Comparison of ENCODE assay signal across 17 mouse cellular contexts in genomic region chr17:32986301-32986700, GRCm38 (mm10).
"Had no signal": no experiment of that assay in that cellular context is flagged by ENCODE, and none has a peak within 500 bp of the region (broad histone marks: within the 10 kb centered on the region; RNA-seq: fewer than 3 reads in every experiment).

No protein-coding gene starts in this region.

- H3K9me3 ChIP-seq: neural tube, embryonic 12.5 days; neural tube, embryonic 13.5 days; neural tube, embryonic 15.5 days; stomach, embryonic 15.5 days had no signal

- DNase-seq: retina, postnatal 1 day; right cerebral cortex, adult 18-20 months; right cerebral cortex, postnatal 14 days; right cerebral cortex, postnatal 25 days; right cerebral cortex, postnatal 4 days; spleen, adult 18-20 months; thymus, adult 18-20 months; thymus, adult 2 months; thymus, postnatal 14 days; thymus, postnatal 25 days; thymus, postnatal 36 days; thymus, postnatal 4 days had no signal

- H3K9ac ChIP-seq: neural tube, embryonic 12.5 days; neural tube, embryonic 13.5 days; neural tube, embryonic 15.5 days; stomach, embryonic 15.5 days had no signal

- H3K36me3 ChIP-seq: stomach, embryonic 15.5 days had no signal

- H3K27ac ChIP-seq: neural tube, embryonic 12.5 days; neural tube, embryonic 13.5 days; neural tube, embryonic 15.5 days; stomach, embryonic 15.5 days; stomach, postnatal 0 days had no signal

- H3K4me3 ChIP-seq: neural tube, embryonic 12.5 days; neural tube, embryonic 13.5 days; neural tube, embryonic 15.5 days; stomach, embryonic 15.5 days had no signal

- H3K4me1 ChIP-seq: neural tube, embryonic 12.5 days; neural tube, embryonic 13.5 days; neural tube, embryonic 15.5 days; stomach, embryonic 15.5 days had no signal

- H3K4me2 ChIP-seq: neural tube, embryonic 12.5 days; neural tube, embryonic 13.5 days; neural tube, embryonic 15.5 days; stomach, embryonic 15.5 days had no signal

- H3K27me3 ChIP-seq: neural tube, embryonic 12.5 days; neural tube, embryonic 13.5 days; neural tube, embryonic 15.5 days; stomach, embryonic 15.5 days had no signal
